Mouse (Mus musculus): ENCODE measurements around the gene Cldn15. TPM values are rescaled to one million over a fixed set of nuclear protein-coding genes. Genes with fewer than 3 reads are reported as not detected.
A peak's percentile ranks its signal among the peaks of the same experiment; 100 is the strongest.
"Not testable (repeated sequence)": the region's sequence is repeated elsewhere in the genome, so short reads cannot be mapped to it uniquely, and the experiment has no call there.

The Cldn15 gene
- polyA plus RNA-seq, 1 experiment from 2014 or later = 0.77 TPM

- H3K4me1 ChIP-seq (ENCODE audit: control insufficient read depth, insufficient read depth, low read length) = no peaks in the 10 kb centered on the region
- H3K27me3 ChIP-seq (replicated peaks; ENCODE audit: control insufficient read depth, insufficient read depth, low read length) = no peaks in the 10 kb centered on the region
- H3K9me3 ChIP-seq (ENCODE audit: control insufficient read depth, low read length) = no peaks in the 10 kb centered on the region
- 80% methylated on average over 3 of the region's 3 CpGs for WGBS
- H3K4me2 ChIP-seq (ENCODE audit: low read depth, low read length) = no peak overlapping the region
- no peak for DNase-seq (ENCODE audit: low spot score)
- H3K4me3 ChIP-seq (ENCODE audit: low read depth, low read length) = no peak overlapping the region
- no peaks in the 10 kb centered on the region for H3K36me3 ChIP-seq (ENCODE audit: control insufficient read depth, insufficient read depth, low read length)
- ATAC-seq (ENCODE audit: low read depth) = no peak
- no peak overlapping the region for H3K9ac ChIP-seq (ENCODE audit: low read depth, low read length)
- no peak overlapping the region for H3K27ac ChIP-seq (replicated peaks; ENCODE audit: low read depth, low read length)
These were observed 23.6 kb upstream of the Cldn15 start for GRCm38 (mm10) chr5:136942781-136943180.

GRCm38 (mm10) chr5:136943382-136943781, 23.0 kb upstream of the Cldn15 start:
- ATAC-seq (ENCODE audit: low read depth) (no peak), DNase-seq (ENCODE audit: low spot score) (no peak)
- no peak overlapping the region for H3K4me3 ChIP-seq (ENCODE audit: low read depth, low read length)
- no peak overlapping the region for H3K9ac ChIP-seq (ENCODE audit: low read depth, low read length)
- no peaks in the 10 kb centered on the region for H3K27me3 ChIP-seq (replicated peaks; ENCODE audit: control insufficient read depth, insufficient read depth, low read length)
- no peaks in the 10 kb centered on the region for H3K36me3 ChIP-seq (ENCODE audit: control insufficient read depth, insufficient read depth, low read length)
- no peaks in the 10 kb centered on the region for H3K9me3 ChIP-seq (ENCODE audit: control insufficient read depth, low read length)
- no peak overlapping the region for H3K4me2 ChIP-seq (ENCODE audit: low read depth, low read length)
- no peak overlapping the region for H3K27ac ChIP-seq (replicated peaks; ENCODE audit: low read depth, low read length)
- WGBS = 64% methylated on average over 2 of the region's 2 CpGs
- H3K4me1 ChIP-seq (ENCODE audit: control insufficient read depth, insufficient read depth, low read length) = no peaks in the 10 kb centered on the region

- no peak overlapping the region for H3K27ac ChIP-seq (replicated peaks; ENCODE audit: low read depth, low read length)
- no peak overlapping the region for H3K4me3 ChIP-seq (ENCODE audit: low read depth, low read length)
- H3K27me3 ChIP-seq (replicated peaks; ENCODE audit: control insufficient read depth, insufficient read depth, low read length) = no peaks in the 10 kb centered on the region
- H3K4me2 ChIP-seq (ENCODE audit: low read depth, low read length) = no peak overlapping the region
- ATAC-seq (ENCODE audit: low read depth) (no peak), DNase-seq (ENCODE audit: low spot score) (no peak)
- no peaks in the 10 kb centered on the region for H3K36me3 ChIP-seq (ENCODE audit: control insufficient read depth, insufficient read depth, low read length)
- no peaks in the 10 kb centered on the region for H3K9me3 ChIP-seq (ENCODE audit: control insufficient read depth, low read length)
- WGBS = 75% methylated on average over 12 of the region's 12 CpGs
- no peak overlapping the region for H3K9ac ChIP-seq (ENCODE audit: low read depth, low read length)
- H3K4me1 ChIP-seq (ENCODE audit: control insufficient read depth, insufficient read depth, low read length) = no peaks in the 10 kb centered on the region
These were observed 21.3 kb upstream of the Cldn15 start for GRCm38 (mm10) chr5:136945084-136945483.

- H3K4me1 ChIP-seq (ENCODE audit: control insufficient read depth, insufficient read depth, low read length) = no peaks in the 10 kb centered on the region
- no peak overlapping the region for H3K9ac ChIP-seq (ENCODE audit: low read depth, low read length)
- no peaks in the 10 kb centered on the region for H3K9me3 ChIP-seq (ENCODE audit: control insufficient read depth, low read length)
- no peak overlapping the region for H3K4me2 ChIP-seq (ENCODE audit: low read depth, low read length)
- no peak overlapping the region for H3K4me3 ChIP-seq (ENCODE audit: low read depth, low read length)
- DNase-seq (ENCODE audit: low spot score) (no peak), ATAC-seq (ENCODE audit: low read depth) (no peak)
- H3K36me3 ChIP-seq (ENCODE audit: control insufficient read depth, insufficient read depth, low read length) = no peaks in the 10 kb centered on the region
- no peak overlapping the region for H3K27ac ChIP-seq (replicated peaks; ENCODE audit: low read depth, low read length)
- no peaks in the 10 kb centered on the region for H3K27me3 ChIP-seq (replicated peaks; ENCODE audit: control insufficient read depth, insufficient read depth, low read length)
These were observed 18.5 kb upstream of the Cldn15 start for GRCm38 (mm10) chr5:136947874-136948273.

- H3K9me3 ChIP-seq (ENCODE audit: control insufficient read depth, low read length); H3K4me2 ChIP-seq (ENCODE audit: low read depth, low read length); H3K9ac ChIP-seq (ENCODE audit: low read depth, low read length); H3K36me3 ChIP-seq (ENCODE audit: control insufficient read depth, insufficient read depth, low read length); H3K4me3 ChIP-seq (ENCODE audit: low read depth, low read length); H3K4me1 ChIP-seq (ENCODE audit: control insufficient read depth, insufficient read depth, low read length); ATAC-seq (ENCODE audit: low read depth); H3K27ac ChIP-seq (replicated peaks; ENCODE audit: low read depth, low read length); DNase-seq (ENCODE audit: low spot score); H3K27me3 ChIP-seq (replicated peaks; ENCODE audit: control insufficient read depth, insufficient read depth, low read length): not testable (repeated sequence)
- WGBS = 87% methylated on average over 14 of the region's 14 CpGs
These were observed 16.7 kb upstream of the Cldn15 start for GRCm38 (mm10) chr5:136949551-136950336.

- Histone ChIP-seq H3K27ac (replicated peaks; ENCODE audit: low read depth, low read length) (no peak overlapping the region), H3K36me3 (ENCODE audit: control insufficient read depth, insufficient read depth, low read length) (no peaks in the 10 kb centered on the region), H3K27me3 (replicated peaks; ENCODE audit: control insufficient read depth, insufficient read depth, low read length) (no peaks in the 10 kb centered on the region), H3K4me3 (ENCODE audit: low read depth, low read length) (no peak overlapping the region), H3K9ac (ENCODE audit: low read depth, low read length) (no peak overlapping the region), H3K4me2 (ENCODE audit: low read depth, low read length) (no peak overlapping the region), H3K4me1 (ENCODE audit: control insufficient read depth, insufficient read depth, low read length) (peaks cover 10% of the 10 kb centered on the region), H3K9me3 (ENCODE audit: control insufficient read depth, low read length) (no peaks in the 10 kb centered on the region)
- WGBS = 89% methylated on average over 6 of the region's 6 CpGs
- ATAC-seq (ENCODE audit: low read depth) (no peak), DNase-seq (ENCODE audit: low spot score) (no peak)
These were observed 15.9 kb upstream of the Cldn15 start for GRCm38 (mm10) chr5:136950521-136950920.

GRCm38 (mm10) chr5:136952153-136952552, 14.3 kb upstream of the Cldn15 start:
- H3K36me3 ChIP-seq (ENCODE audit: control insufficient read depth, insufficient read depth, low read length) = 0 out of 2 replicates have a peak, but pooled peaks cover 3% of the 10 kb centered on the region
- DNase-seq (ENCODE audit: low spot score) = no peak
- WGBS = 68% methylated on average over 4 of the region's 4 CpGs
- peak overlapping the region; percentile 78; the same call in 1 of the 2 replicates for H3K4me2 ChIP-seq (ENCODE audit: low read depth, low read length)
- H3K4me1 ChIP-seq (ENCODE audit: control insufficient read depth, insufficient read depth, low read length) = peaks cover 10% of the 10 kb centered on the region
- H3K9me3 ChIP-seq (ENCODE audit: control insufficient read depth, low read length) = no peaks in the 10 kb centered on the region
- no peak overlapping the region for H3K27ac ChIP-seq (replicated peaks; ENCODE audit: low read depth, low read length)
- no peaks in the 10 kb centered on the region for H3K27me3 ChIP-seq (replicated peaks; ENCODE audit: control insufficient read depth, insufficient read depth, low read length)
- ATAC-seq (ENCODE audit: low read depth) = no peak
- H3K9ac ChIP-seq (ENCODE audit: low read depth, low read length) = no peak overlapping the region
- H3K4me3 ChIP-seq (ENCODE audit: low read depth, low read length) = no peak overlapping the region; the same call in 1 of the 2 replicates

GRCm38 (mm10) chr5:136953015-136953414, 13.4 kb upstream of the Cldn15 start, which contains the start of gene Fis1:
Fis1 (plus strand) TSS chr5:136953275.
- H3K27ac ChIP-seq (replicated peaks; ENCODE audit: low read depth, low read length) = peak within 1 kb of the TSS; percentile 75
- ATAC-seq (ENCODE audit: low read depth) (peak; percentile 99), DNase-seq (ENCODE audit: low spot score) (peak; percentile 99)
- H3K4me3 ChIP-seq (ENCODE audit: low read depth, low read length) = peak within 1 kb of the TSS; percentile 74
- under 1% methylated on average over 23 of the region's 23 CpGs for WGBS
- H3K27me3 ChIP-seq (replicated peaks; ENCODE audit: control insufficient read depth, insufficient read depth, low read length) = no peaks in the 10 kb centered on the region
- no peaks in the 10 kb centered on the region for H3K9me3 ChIP-seq (ENCODE audit: control insufficient read depth, low read length)
- 0 out of 2 replicates have a peak, but pooled peaks cover 3% of the 10 kb centered on the region for H3K36me3 ChIP-seq (ENCODE audit: control insufficient read depth, insufficient read depth, low read length)
- H3K9ac ChIP-seq (ENCODE audit: low read depth, low read length) = peak within 1 kb of the TSS; percentile 76
- H3K4me1 ChIP-seq (ENCODE audit: control insufficient read depth, insufficient read depth, low read length) = peaks cover 10% of the 10 kb centered on the region
- H3K4me2 ChIP-seq (ENCODE audit: low read depth, low read length) = peak within 1 kb of the TSS; percentile 78

Data from embryonic facial prominence, embryonic 14.5 days (tissue).